Mouse (Mus musculus) ES-Bruce4 (cell line): ENCODE data around the gene Ltb.

Experiments
- CTCF ChIP-seq: IDR thresholded peaks from one replicate; pipeline ENCODE4 v1.8.1; 2011; ENCODE audit warnings: low read depth, low read length
- EP300 ChIP-seq: IDR thresholded peaks from 2 replicates; pipeline ENCODE4 v1.6.1; 2011; ENCODE audit warnings: low read depth, low read length; ENCODE audit not compliant: insufficient read depth
- POLR2A ChIP-seq: IDR thresholded peaks from one replicate; pipeline ENCODE4 v1.8.1; 2011; ENCODE audit warnings: low read length; ENCODE audit not compliant: insufficient read depth

- TF ChIP-seq EP300: no peak
- no peak for TF ChIP-seq CTCF
- TF ChIP-seq POLR2A: peak; percentile 40
Measured at GRCm38 (mm10) chr17:35241305-35242014, 47.2 kb downstream of the Ltb start, which contains the start of gene Ddx39b.
